Mouse (Mus musculus) Patski (cell line): ENCODE measurements around the gene Srp14. TPM values are rescaled to one million over a fixed set of nuclear protein-coding genes. Genes with fewer than 3 reads are reported as not detected.

Source experiments
- ATAC-seq: fragments of 100-300 bp; one replicate; pipeline ENCODE4 v1.8.0; 2021
- CTCF ChIA-PET: fragments of 350-600 bp; sonication (Branson Sonifier 250); formaldehyde crosslinking; loops from one replicate; lab custom pipeline; 2022; ENCODE audit warnings: inconsistent platforms; lab: Charles Lee
- POLR2A ChIA-PET: fragments of 350-600 bp; sonication (Branson Sonifier 250); formaldehyde crosslinking; loops from one replicate; lab custom pipeline; 2022; ENCODE audit warnings: antibody characterized with exemption, inconsistent platforms; lab: Charles Lee
- DNase-seq: peaks from one replicate; pipeline ENCODE4 v3.0.0-alpha.2; 2011; ENCODE audit warnings: low read depth, low spot score
- H3K27me3 ChIP-seq: fragments of 371-371 bp; one replicate; pipeline ENCODE4 v1.5.1; 2021
- CTCF ChIP-seq: fragments of 100-300 bp; IDR thresholded peaks from one replicate; pipeline ENCODE4 v1.5.1; 2021
- in situ Hi-C: fragments of 300-500 bp; cut with MboI; formaldehyde crosslinking; loops from 3 replicates; pipeline ENCODE4 v1.11.1; 2018; ENCODE audit warnings: low pct_unique_long_range_greater_than_20kb, mixed read lengths
- polyA plus RNA-seq: library from polyadenylated mRNA; unstranded; gene quantifications from one replicate; pipeline ENCODE4 v1.2.3, GENCODE M21; 2021

Srp14 gene
- polyA plus RNA-seq = 254 TPM

GRCm38 (mm10) chr2:118479550-118479909 is at the start of gene Srp14:
TSS of gene Srp14 (minus strand) at chr2:118479711.
- ATAC-seq (peak; percentile 90), DNase-seq (peak; percentile 64)
- H3K27me3 ChIP-seq = no peaks in the 10 kb centered on the region
- in situ Hi-C loops = loop anchor here (25.0 kb wide), 2 partner anchors 258 to 408 kb away; partner anchors contain the start of genes Inafm2 and Plcb2
- ChIA-PET CTCF (interaction anchor here (0.9 to 1.2 kb wide), 2 partner anchors 9 to 129 kb away, joined by 3 to 4 read pairs; no protein-coding TSS in a partner anchor), POLR2A (interaction anchor here (0.7 kb wide), 1 partner anchor 404 kb away, joined by 3 read pairs; no protein-coding TSS in a partner anchor)
- TF ChIP-seq CTCF = no peak

- ChIA-PET CTCF (interaction anchor here (1.0 to 1.4 kb wide), 2 partner anchors 23 to 40 kb away, joined by 3 to 4 read pairs; partner anchors contain the start of gene Bmf), POLR2A (no interaction called here)
- H3K27me3 ChIP-seq = no peaks in the 10 kb centered on the region
- DNase-seq (no peak), ATAC-seq (no peak)
- TF ChIP-seq CTCF = no peak
- in situ Hi-C loops = no loop called here
Measured at GRCm38 (mm10) chr2:118526545-118526944, 47.0 kb upstream of the Srp14 start.

- no peaks in the 10 kb centered on the region for H3K27me3 ChIP-seq
- ATAC-seq (no peak), DNase-seq (no peak)
- ChIA-PET CTCF (no interaction called here), POLR2A (no interaction called here)
- no peak for TF ChIP-seq CTCF
- in situ Hi-C loops = no loop called here
Measured at GRCm38 (mm10) chr2:118524811-118525210, 45.3 kb upstream of the Srp14 start.

GRCm38 (mm10) chr2:118523163-118523730 is 43.7 kb upstream of the Srp14 start:
- POLR2A ChIA-PET = interaction anchor here (0.7 to 1.8 kb wide), 2 partner anchors 16 to 26 kb away, joined by 4 read pairs; partner anchors contain the start of gene Bmf
- DNase-seq (peak; percentile 94), ATAC-seq (peak; percentile 37)
- CTCF ChIA-PET = interaction anchor here (1.3 to 1.4 kb wide), 2 partner anchors 10 to 36 kb away, joined by 3 to 4 read pairs; no protein-coding TSS in a partner anchor
- no peaks in the 10 kb centered on the region for H3K27me3 ChIP-seq
- TF ChIP-seq CTCF = no peak
- in situ Hi-C loops = no loop called here

GRCm38 (mm10) chr2:118522265-118522664 is 42.8 kb upstream of the Srp14 start:
- POLR2A ChIA-PET = interaction anchor here (0.7 kb wide), 1 partner anchor 17 kb away, joined by 4 read pairs; no protein-coding TSS in a partner anchor
- TF ChIP-seq CTCF = no peak
- CTCF ChIA-PET = interaction anchor here (1.3 kb wide), 1 partner anchor 35 kb away, joined by 4 read pairs; no protein-coding TSS in a partner anchor
- in situ Hi-C loops = no loop called here
- no peak for DNase-seq
- H3K27me3 ChIP-seq = no peaks in the 10 kb centered on the region
- ATAC-seq = peak; percentile 10

GRCm38 (mm10) chr2:118520042-118520933 is 40.8 kb upstream of the Srp14 start:
- ChIA-PET CTCF (interaction anchor here (1.0 to 2.0 kb wide), 4 partner anchors 9 to 34 kb away, joined by 3 to 8 read pairs (median 5); no protein-coding TSS in a partner anchor), POLR2A (interaction anchor here (1.1 to 2.0 kb wide), 3 partner anchors 9 to 192 kb away, joined by 3 to 9 read pairs (median 6); no protein-coding TSS in a partner anchor)
- DNase-seq (no peak), ATAC-seq (no peak)
- no peaks in the 10 kb centered on the region for H3K27me3 ChIP-seq
- TF ChIP-seq CTCF = no peak
- in situ Hi-C loops = no loop called here

- ATAC-seq = no peak
- no peak for DNase-seq
- ChIA-PET POLR2A (no interaction called here), CTCF (interaction anchor here (1.1 kb wide), 1 partner anchor 25 kb away, joined by 3 read pairs; no protein-coding TSS in a partner anchor)
- H3K27me3 ChIP-seq = no peaks in the 10 kb centered on the region
- TF ChIP-seq CTCF = no peak
- in situ Hi-C loops = no loop called here
Measured at GRCm38 (mm10) chr2:118512418-118513377, 33.2 kb upstream of the Srp14 start.

- no peak for TF ChIP-seq CTCF
- in situ Hi-C loops = no loop called here
- CTCF ChIA-PET = interaction anchor here (1.1 kb wide), 1 partner anchor 25 kb away, joined by 3 read pairs; no protein-coding TSS in a partner anchor
- POLR2A ChIA-PET = interaction anchor here (1.6 to 2.0 kb wide), 2 partner anchors 9 to 20 kb away, joined by 4 to 9 read pairs; no protein-coding TSS in a partner anchor
- no peak for ATAC-seq
- DNase-seq = no peak
- no peaks in the 10 kb centered on the region for H3K27me3 ChIP-seq
Measured at GRCm38 (mm10) chr2:118511779-118512417, 32.4 kb upstream of the Srp14 start.
